Mouse (Mus musculus) CH12.LX (cell line): ENCODE measurements around the gene Sema6c. TPM values are rescaled to one million over a fixed set of nuclear protein-coding genes. Genes with fewer than 3 reads are reported as not detected.

Source experiments
- DNase-seq: peaks from one replicate; pipeline ENCODE4 v3.0.0-alpha.2; 2013; ENCODE audit errors: extremely low read depth
- H3K27ac ChIP-seq: 2 replicates; pipeline ENCODE4 v1.5.1; 2012; ENCODE audit warnings: low read depth, mild to moderate bottlenecking, control low read depth, moderate library complexity; ENCODE audit not compliant: insufficient read depth
- H3K27me3 ChIP-seq: replicated peaks from 2 replicates; pipeline ENCODE3; 2012; ENCODE audit warnings: inconsistent platforms
- H3K36me3 ChIP-seq, 2 experiments: replicated peaks in 1 of 2; 2 replicates each; pipeline versions ENCODE3 to v1.6.1; 2012; ENCODE audit warnings: inconsistent platforms in 1 of 2, low read length in 1 of 2, mild to moderate bottlenecking in 1 of 2, mixed read lengths in 1 of 2, moderate library complexity in 1 of 2; ENCODE audit not compliant: control insufficient read depth in 1 of 2, insufficient read depth in 1 of 2
- H3K4me1 ChIP-seq, 2 experiments: 2 replicates each; pipeline ENCODE4 v1.6.1; 2012; ENCODE audit warnings: inconsistent platforms in 1 of 2, moderate library complexity in 1 of 2; ENCODE audit not compliant: insufficient read depth in 2 of 2, control insufficient read depth in 1 of 2
- H3K4me2 ChIP-seq: 2 replicates; pipeline ENCODE4 v1.6.1; 2012; ENCODE audit warnings: low read depth, mild to moderate bottlenecking, control low read depth; ENCODE audit not compliant: poor library complexity, insufficient read depth, severe bottlenecking
- H3K4me3 ChIP-seq, 3 experiments: fragments of 150-350 bp in 1 of 3; sonication (generic) in 1 of 3; replicated peaks in 1 of 3; 2 replicates each; pipeline versions ENCODE3 to v1.5.1; 2011 to 2012; ENCODE audit warnings: low read depth in 2 of 3, low read length in 2 of 3, mild to moderate bottlenecking in 2 of 3, moderate library complexity in 2 of 3, control low read depth in 1 of 3, improper control_type of control experiment in 1 of 3, inconsistent platforms in 1 of 3, mixed read lengths in 1 of 3; ENCODE audit not compliant: poor library complexity in 1 of 3
- H3K79me2 ChIP-seq: replicated peaks from 2 replicates; pipeline ENCODE4 v1.6.1; 2012; ENCODE audit warnings: mild to moderate bottlenecking, moderate library complexity; ENCODE audit not compliant: control insufficient read depth, poor library complexity, insufficient read depth, severe bottlenecking; ENCODE audit errors: extremely low read depth
- H3K9ac ChIP-seq: 2 replicates; pipeline ENCODE4 v1.6.1; 2012; ENCODE audit warnings: low read depth, mild to moderate bottlenecking, control low read depth, moderate library complexity; ENCODE audit not compliant: insufficient read depth
- H3K9me3 ChIP-seq: replicated peaks from 2 replicates; pipeline ENCODE3; 2012; ENCODE audit warnings: low read length, inconsistent platforms, mixed read lengths
- E2F4 ChIP-seq: IDR thresholded peaks from 2 replicates; pipeline ENCODE4 v1.6.1; 2011; ENCODE audit warnings: low read depth, low read length, improper control_type of control experiment; ENCODE audit not compliant: insufficient replicate concordance
- EP300 ChIP-seq: IDR thresholded peaks from 2 replicates; pipeline ENCODE4 v1.6.1; 2011; ENCODE audit warnings: low read length, improper control_type of control experiment
- HCFC1 ChIP-seq: IDR thresholded peaks from 2 replicates; pipeline ENCODE4 v1.6.1; 2012; ENCODE audit warnings: low read depth, mild to moderate bottlenecking, inconsistent platforms, low read length, improper control_type of control experiment
- IRF4 ChIP-seq: IDR thresholded peaks from 2 replicates; pipeline ENCODE4 v1.6.1; 2014; ENCODE audit warnings: low read depth, mild to moderate bottlenecking, inconsistent platforms, low read length, improper control_type of control experiment
- JUN ChIP-seq: IDR thresholded peaks from 2 replicates; pipeline ENCODE4 v1.6.1; 2011; ENCODE audit warnings: low read depth, mild to moderate bottlenecking, low read length, improper control_type of control experiment, moderate library complexity; ENCODE audit not compliant: insufficient read depth
- KAT2A ChIP-seq: IDR thresholded peaks from 2 replicates; pipeline ENCODE4 v1.6.1; 2012; ENCODE audit warnings: low read length, improper control_type of control experiment, inconsistent platforms; ENCODE audit not compliant: insufficient replicate concordance
- MAFK ChIP-seq: IDR thresholded peaks from 2 replicates; pipeline ENCODE4 v1.6.1; 2011; ENCODE audit warnings: low read length, improper control_type of control experiment; ENCODE audit not compliant: insufficient replicate concordance
- MAZ ChIP-seq: IDR thresholded peaks from 2 replicates; pipeline ENCODE4 v1.6.1; 2012; ENCODE audit warnings: low read depth, mild to moderate bottlenecking, inconsistent platforms, low read length, improper control_type of control experiment, moderate library complexity
- MXI1 ChIP-seq: IDR thresholded peaks from 2 replicates; pipeline ENCODE4 v1.6.1; 2011; ENCODE audit warnings: mild to moderate bottlenecking, low read depth, low read length, improper control_type of control experiment
- NRF1 ChIP-seq: IDR thresholded peaks from 2 replicates; pipeline ENCODE4 v1.6.1; 2014; ENCODE audit warnings: low read depth, mild to moderate bottlenecking, inconsistent platforms, low read length, improper control_type of control experiment, moderate library complexity
- POLR2A ChIP-seq: IDR thresholded peaks from 2 replicates; pipeline ENCODE4 v1.6.1; 2011; ENCODE audit warnings: low read depth, mild to moderate bottlenecking, improper control_type of control experiment, low read length
- POLR2AphosphoS2 ChIP-seq: IDR thresholded peaks from 2 replicates; pipeline ENCODE4 v1.6.1; 2011; ENCODE audit warnings: low read depth, low read length, improper control_type of control experiment
- SMC3 ChIP-seq: IDR thresholded peaks from 2 replicates; pipeline ENCODE4 v1.6.1; 2011; ENCODE audit warnings: low read depth, low read length, improper control_type of control experiment
- TCF12 ChIP-seq: IDR thresholded peaks from 2 replicates; pipeline ENCODE4 v1.6.1; 2014; ENCODE audit warnings: low read depth, mild to moderate bottlenecking, inconsistent platforms, low read length, improper control_type of control experiment
- UBTF ChIP-seq: IDR thresholded peaks from 2 replicates; pipeline ENCODE4 v1.6.1; 2012; ENCODE audit warnings: low read depth, mild to moderate bottlenecking, inconsistent platforms, low read length, improper control_type of control experiment, moderate library complexity
- ZC3H11A ChIP-seq: IDR thresholded peaks from 2 replicates; pipeline ENCODE4 v1.6.1; 2012; ENCODE audit warnings: low read depth, mild to moderate bottlenecking, inconsistent platforms, low read length, improper control_type of control experiment
- ZKSCAN1 ChIP-seq: IDR thresholded peaks from 2 replicates; pipeline ENCODE4 v1.6.1; 2012; ENCODE audit warnings: low read depth, inconsistent platforms, low read length, improper control_type of control experiment, borderline replicate concordance
- ZMIZ1 ChIP-seq: IDR thresholded peaks from 2 replicates; pipeline ENCODE4 v1.6.1; 2012; ENCODE audit warnings: low read depth, mild to moderate bottlenecking, inconsistent platforms, low read length, improper control_type of control experiment
- ZNF384 ChIP-seq: IDR thresholded peaks from 2 replicates; pipeline ENCODE4 v1.6.1; 2012; ENCODE audit warnings: low read depth, low read length, improper control_type of control experiment, inconsistent platforms
- dilution Hi-C: fragments of 300-500 bp; cut with MboI; formaldehyde crosslinking; loops from 2 replicates; pipeline ENCODE4 v1.14.3; 2020; ENCODE audit warnings: low sequenced_read_pairs; ENCODE audit not compliant: extremely low pct_unique_long_range_greater_than_20kb, extremely low pct_ligation_motif_present
- in situ Hi-C: fragments of 300-500 bp; cut with MboI; formaldehyde crosslinking; loops from 3 replicates; pipeline ENCODE4 v1.14.3; 2019; ENCODE audit warnings: low sequenced_read_pairs, low pct_ligation_motif_present, low pct_unique_long_range_greater_than_20kb, mixed read lengths
- polyA plus RNA-seq: library from polyadenylated mRNA; unstranded; fragments of >175 nt; gene quantifications from 2 replicates; pipeline ENCODE4 v1.2.1, GENCODE M21; 2012; ENCODE audit warnings: low read depth; ENCODE audit not compliant: insufficient read length
- total RNA-seq, 2 experiments: library from RNA; depleted of rRNA; stranded (reverse); fragments of 300-350 nt in 1 of 2; fragments of >200 nt in 1 of 2; gene quantifications; 2 replicates each; pipeline ENCODE4 v1.2.3; 2012 to 2014

Gene Sema6c
- total and polyA plus RNA-seq, 3 experiments = 0.30 to 0.53 TPM; not detected in 1

GRCm38 (mm10) chr3:95178948-95179347 lies 18.7 kb downstream of the Sema6c start:
- Histone ChIP-seq H3K27ac (no peak overlapping the region), H3K4me2 (no peak overlapping the region), H3K4me1 (peaks cover 6 to 23% of the 10 kb centered on the region in 2 experiments; a peak in 2 of 4 replicates), H3K36me3 (peaks cover 4 to 32% of the 10 kb centered on the region in 2 experiments), H3K9me3 (peaks cover 2% of the 10 kb centered on the region), H3K9ac (no peak overlapping the region), H3K79me2 (no peaks in the 10 kb centered on the region), H3K27me3 (no peaks in the 10 kb centered on the region), H3K4me3 (no peak overlapping the region)
- dilution Hi-C loops (no loop called here), in situ Hi-C loops (no loop called here)
- TF ChIP-seq ZC3H11A = no peak
- TF ChIP-seq KAT2A = no peak
- TF ChIP-seq ZKSCAN1 = no peak
- TF ChIP-seq MAFK = no peak
- no peak for TF ChIP-seq MXI1
- TF ChIP-seq HCFC1 = no peak
- TF ChIP-seq TCF12 = no peak
- TF ChIP-seq POLR2AphosphoS2 = no peak
- no peak for TF ChIP-seq IRF4
- no peak for TF ChIP-seq MAZ
- no peak for TF ChIP-seq EP300
- no peak for TF ChIP-seq NRF1
- no peak for TF ChIP-seq ZMIZ1
- no peak for TF ChIP-seq JUN
- TF ChIP-seq SMC3 = no peak
- TF ChIP-seq POLR2A = no peak
- no peak for TF ChIP-seq ZNF384
- TF ChIP-seq E2F4 = no peak
- no peak for DNase-seq

GRCm38 (mm10) chr3:95179890-95180289 lies 19.6 kb downstream of the Sema6c start:
- dilution Hi-C loops (no loop called here), in situ Hi-C loops (no loop called here)
- Histone ChIP-seq H3K4me1 (peaks cover 6 to 21% of the 10 kb centered on the region in 2 experiments; a peak in 2 of 4 replicates), H3K27ac (no peak overlapping the region), H3K4me3 (no peak overlapping the region), H3K4me2 (no peak overlapping the region), H3K36me3 (peaks cover 9 to 41% of the 10 kb centered on the region in 2 experiments), H3K9me3 (no peaks in the 10 kb centered on the region), H3K79me2 (no peaks in the 10 kb centered on the region), H3K27me3 (no peaks in the 10 kb centered on the region), H3K9ac (no peak overlapping the region)
- TF ChIP-seq UBTF = no peak
- DNase-seq = no peak
